Mouse (Mus musculus) adrenal gland, adult 10 weeks (tissue): ENCODE data around the gene Muc15. TPM values are rescaled to one million over a fixed set of nuclear protein-coding genes. Genes with fewer than 3 reads are reported as not detected.

ENCODE experiments used
- polyA plus RNA-seq: library from polyadenylated mRNA; stranded (reverse); fragments of 350-450 nt; fragmentation: Illumina TruSeq; extraction: RNeasy Lipid Tissue Mini Kit (QIAGEN cat#74804); gene quantifications from one replicate; pipeline ENCODE4 v1.2.3, GENCODE M21; 2014; ENCODE audit warnings: low read depth, low replicate concordance

Gene Muc15
- polyA plus RNA-seq = 0.58 TPM

GRCm38 (mm10) chr2:110721290-110721753 lies at the start of gene Muc15:
Gene Muc15 (plus strand): TSS chr2:110721340.

Other genes with a start within 250 kb of the Muc15 start
- gene Slc5a12, start 124.0 kb upstream of the Muc15 start, polyA plus RNA-seq = not detected
- 0.76 TPM for gene Ano3, start 229.6 kb downstream of the Muc15 start, polyA plus RNA-seq